Mouse (Mus musculus) embryonic facial prominence, embryonic 14.5 days (tissue): ENCODE measurements around the gene Scai. TPM values are rescaled to one million over a fixed set of nuclear protein-coding genes. Genes with fewer than 3 reads are reported as not detected.
A peak's percentile ranks its signal among the peaks of the same experiment; 100 is the strongest.

Experiments used
- ATAC-seq: fragments of 200-750 bp; cut with Nextera tagmentation; 2 replicates; pipeline ENCODE4 v1.8.0; 2017; ENCODE audit warnings: low read depth, moderate number of reproducible peaks, moderate TSS enrichment
- DNase-seq: peaks from one replicate; pipeline ENCODE4 v3.0.0-alpha.2; 2015; ENCODE audit warnings: low spot score
- H3K27ac ChIP-seq: fragments of 300-500 bp; sonication (generic); replicated peaks from 2 replicates; pipeline ENCODE4 v1.5.1; 2014; ENCODE audit warnings: low read depth, mild to moderate bottlenecking, low read length, moderate library complexity
- H3K27me3 ChIP-seq: fragments of 300-500 bp; sonication (generic); replicated peaks from 2 replicates; pipeline ENCODE4 v1.6.1; 2014; ENCODE audit warnings: low read length; ENCODE audit not compliant: control insufficient read depth, insufficient read depth
- H3K36me3 ChIP-seq: fragments of 300-500 bp; sonication (generic); 2 replicates; pipeline ENCODE4 v1.6.1; 2014; ENCODE audit warnings: low read length, mixed read lengths; ENCODE audit not compliant: control insufficient read depth, insufficient read depth
- H3K4me1 ChIP-seq: fragments of 300-500 bp; sonication (generic); 2 replicates; pipeline ENCODE4 v1.6.1; 2014; ENCODE audit warnings: antibody characterized with exemption, low read length; ENCODE audit not compliant: control insufficient read depth, insufficient read depth
- H3K4me2 ChIP-seq: fragments of 300-500 bp; sonication (generic); 2 replicates; pipeline ENCODE4 v1.6.1; 2014; ENCODE audit warnings: low read depth, mild to moderate bottlenecking, low read length, moderate library complexity, mixed read lengths
- H3K4me3 ChIP-seq: fragments of 300-500 bp; sonication (generic); 2 replicates; pipeline ENCODE4 v1.5.1; 2014; ENCODE audit warnings: low read depth, mild to moderate bottlenecking, low read length
- H3K9ac ChIP-seq: fragments of 300-500 bp; sonication (generic); 2 replicates; pipeline ENCODE4 v1.6.1; 2014; ENCODE audit warnings: low read depth, mild to moderate bottlenecking, low read length, moderate library complexity, mixed read lengths
- H3K9me3 ChIP-seq: fragments of 300-500 bp; sonication (generic); 2 replicates; pipeline ENCODE4 v1.6.1; 2016; ENCODE audit warnings: low read length; ENCODE audit not compliant: control insufficient read depth
- WGBS: fragments of 180-500 bp; shearing (Covaris S2); extraction: QIAGEN DNeasy Blood & Tissue Kit; methylation state at CpG from one replicate; pipeline ENCODE4 v1.1.7; 2014; 5-methylcytosine and 5-hydroxymethylcytosine counted together
- polyA plus RNA-seq: library from polyadenylated mRNA; unstranded; fragments of >200 nt; fragmentation: Nextera tagmentation; extraction: Ambion mirVana; gene quantifications from 2 replicates; pipeline ENCODE4 v1.2.1, GENCODE M21; 2014

The Scai gene
- polyA plus RNA-seq, 1 experiment from 2014 or later = 8.9 TPM

DNA sequence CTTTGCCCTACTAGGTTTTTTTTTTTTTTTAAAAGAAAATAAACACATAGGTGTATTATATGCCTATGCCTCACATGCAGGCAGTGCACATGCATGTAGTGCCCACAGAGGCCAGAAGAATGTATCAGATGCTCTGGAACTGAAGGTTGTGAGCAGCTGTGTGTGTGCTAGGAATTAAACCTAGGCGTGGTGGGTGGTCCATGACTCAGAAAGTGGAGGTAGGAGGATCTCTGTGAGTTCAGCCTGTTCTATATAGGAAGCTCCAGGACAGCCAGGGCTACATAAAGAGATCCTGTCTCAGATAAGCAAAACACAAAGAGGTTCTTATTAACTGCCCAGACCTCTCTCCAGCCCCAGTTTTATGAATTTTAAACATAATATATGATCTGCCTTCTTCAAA lies 121.4 kb downstream of the Scai start:
- Histone ChIP-seq H3K27me3 (no peaks in the 10 kb centered on the region), H3K36me3 (no peaks in the 10 kb centered on the region), H3K4me2 (no peak overlapping the region), H3K27ac (no peak overlapping the region), H3K4me3 (no peak overlapping the region), H3K9ac (no peak overlapping the region), H3K4me1 (no peaks in the 10 kb centered on the region), H3K9me3 (no peaks in the 10 kb centered on the region)
- DNase-seq = no peak
- no peak for ATAC-seq
- WGBS = 68% methylated on average over 1 of the region's 1 CpGs

DNA sequence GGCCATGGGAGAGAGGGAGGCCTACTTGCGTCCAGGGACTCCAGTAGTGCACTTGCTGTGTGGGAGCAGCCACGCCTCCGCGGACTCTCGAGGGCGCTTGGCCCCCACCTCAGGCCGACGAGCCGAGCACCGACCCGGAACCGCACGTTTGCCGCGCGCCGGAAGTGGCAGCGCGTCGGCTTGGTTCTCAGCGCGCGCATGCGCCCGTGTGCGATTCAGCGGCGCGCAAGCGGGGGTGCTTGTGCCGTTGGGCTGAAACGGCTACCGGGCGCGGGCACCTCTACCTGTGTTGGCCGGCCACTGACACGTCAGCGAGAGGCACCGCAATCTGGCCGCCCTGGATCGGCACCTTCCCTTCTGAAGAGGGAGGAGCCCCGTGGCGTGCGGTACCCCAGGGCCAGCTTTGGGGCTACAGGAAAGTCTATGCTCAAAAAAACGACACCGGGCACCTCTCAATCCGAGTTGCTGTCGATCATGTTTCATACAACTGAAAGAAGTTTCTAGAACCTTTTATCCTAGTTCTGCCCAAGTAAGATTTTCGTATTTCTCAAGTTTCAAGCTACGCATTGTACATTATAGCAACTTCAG lies 125.0 kb downstream of the Scai start, which contains the start of gene Golga1:
Gene Golga1, minus strand, starts transcription at position 142 of the 588 bp plus-strand sequence.
- H3K4me2 ChIP-seq = peak within 1 kb of the TSS; percentile 65
- H3K9me3 ChIP-seq = no peaks in the 10 kb centered on the region
- H3K9ac ChIP-seq = peak within 1 kb of the TSS; percentile 94
- peak within 1 kb of the TSS; percentile 89 for H3K27ac ChIP-seq
- H3K27me3 ChIP-seq = no peaks in the 10 kb centered on the region
- no peaks in the 10 kb centered on the region for H3K4me1 ChIP-seq
- ATAC-seq (peak; percentile 99), DNase-seq (peak; percentile 97)
- 1% methylated on average over 34 of the region's 50 CpGs for WGBS
- peak within 1 kb of the TSS; percentile 90 for H3K4me3 ChIP-seq
- H3K36me3 ChIP-seq = peaks cover 20% of the 10 kb centered on the region

DNA sequence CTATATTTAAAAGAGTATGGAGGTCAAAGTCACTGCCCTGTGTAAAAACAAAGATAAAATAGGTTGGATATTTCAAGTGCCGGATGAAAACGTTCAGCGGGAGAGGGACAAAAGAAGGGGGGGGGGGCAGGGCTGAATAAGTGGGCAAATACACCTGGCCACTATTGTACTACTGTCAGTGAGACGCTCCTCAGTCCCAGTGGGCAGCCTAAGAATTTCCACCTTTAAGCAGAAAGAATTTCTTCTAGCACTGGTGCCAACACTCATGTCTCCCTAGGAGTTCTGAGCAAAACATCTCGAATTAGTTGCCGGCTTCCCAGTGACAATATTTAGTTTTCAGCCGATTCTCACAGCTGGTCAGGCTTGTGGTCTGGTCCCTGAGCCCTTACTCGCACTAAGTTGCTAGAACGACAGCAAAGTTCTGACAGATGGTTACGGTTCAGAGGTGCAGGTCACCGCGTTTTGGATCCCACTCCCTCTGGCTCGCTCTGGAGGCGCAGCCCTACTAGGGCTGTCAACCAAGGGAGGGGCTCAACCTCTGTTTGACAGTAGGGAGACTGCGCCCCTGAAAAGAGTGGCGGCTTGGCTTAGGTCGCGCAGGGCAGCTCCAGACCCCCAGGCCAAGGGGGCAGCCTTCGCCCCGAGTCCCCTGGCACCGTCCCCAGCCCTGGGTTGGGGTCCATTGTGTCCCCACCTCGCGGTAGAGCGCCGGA lies 125.7 kb downstream of the Scai start:
- no peaks in the 10 kb centered on the region for H3K27me3 ChIP-seq
- peak overlapping the region; percentile 89 for H3K27ac ChIP-seq
- ATAC-seq = peak; percentile 74
- no peak for DNase-seq
- 4% methylated on average over 22 of the region's 25 CpGs for WGBS
- H3K4me1 ChIP-seq = no peaks in the 10 kb centered on the region
- H3K9me3 ChIP-seq = no peaks in the 10 kb centered on the region
- H3K9ac ChIP-seq = peak overlapping the region; percentile 94
- H3K36me3 ChIP-seq = peaks cover 26% of the 10 kb centered on the region
- H3K4me3 ChIP-seq = peak overlapping the region; percentile 90
- H3K4me2 ChIP-seq = peak overlapping the region; percentile 65

DNA sequence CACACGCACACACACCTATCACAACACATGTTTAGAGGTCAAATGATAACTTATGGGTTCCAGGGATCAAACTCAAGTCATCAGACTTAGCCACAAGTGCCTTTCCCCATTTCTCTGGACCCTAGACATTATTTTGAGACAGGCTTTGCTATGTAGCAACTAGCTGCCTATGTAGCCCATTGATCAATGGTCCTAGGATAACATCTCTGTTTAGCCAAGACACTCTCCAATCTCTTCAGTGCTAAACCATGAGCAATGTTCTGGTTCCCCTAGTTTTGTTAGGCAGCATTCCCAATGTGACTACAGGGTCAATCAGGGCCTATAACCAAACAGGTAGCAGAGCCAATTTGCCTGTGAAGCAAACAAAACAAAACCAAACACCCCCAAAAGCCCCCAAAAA lies 142.0 kb downstream of the Scai start:
- peaks cover 89% of the 10 kb centered on the region for H3K36me3 ChIP-seq
- DNase-seq (no peak), ATAC-seq (no peak)
- no peaks in the 10 kb centered on the region for H3K27me3 ChIP-seq
- WGBS = 94% methylated on average over 1 of the region's 1 CpGs
- no peak overlapping the region for H3K27ac ChIP-seq
- no peak overlapping the region for H3K4me3 ChIP-seq
- no peaks in the 10 kb centered on the region for H3K9me3 ChIP-seq
- no peak overlapping the region for H3K4me2 ChIP-seq
- no peak overlapping the region for H3K9ac ChIP-seq
- H3K4me1 ChIP-seq = no peaks in the 10 kb centered on the region

DNA sequence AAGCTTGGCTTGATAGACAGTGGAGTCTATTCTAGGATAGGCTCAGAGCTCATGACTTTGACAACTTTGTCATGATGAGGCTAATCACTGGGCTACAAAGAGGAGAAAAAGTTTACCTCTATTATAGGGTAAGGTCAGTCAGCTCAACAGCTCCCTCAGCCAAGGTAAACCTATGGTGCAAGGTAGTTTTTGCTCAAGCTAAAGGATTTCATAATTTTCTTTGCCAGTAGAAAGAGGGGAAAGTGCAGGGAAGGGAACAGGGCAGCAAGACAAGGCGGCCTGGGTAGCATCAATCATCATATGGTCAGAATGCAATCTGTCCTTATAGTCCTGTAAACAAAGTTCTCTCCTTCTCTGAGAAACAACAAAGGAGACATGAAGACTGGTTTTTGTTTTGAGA lies 150.3 kb downstream of the Scai start:
- no peak for ATAC-seq

DNA sequence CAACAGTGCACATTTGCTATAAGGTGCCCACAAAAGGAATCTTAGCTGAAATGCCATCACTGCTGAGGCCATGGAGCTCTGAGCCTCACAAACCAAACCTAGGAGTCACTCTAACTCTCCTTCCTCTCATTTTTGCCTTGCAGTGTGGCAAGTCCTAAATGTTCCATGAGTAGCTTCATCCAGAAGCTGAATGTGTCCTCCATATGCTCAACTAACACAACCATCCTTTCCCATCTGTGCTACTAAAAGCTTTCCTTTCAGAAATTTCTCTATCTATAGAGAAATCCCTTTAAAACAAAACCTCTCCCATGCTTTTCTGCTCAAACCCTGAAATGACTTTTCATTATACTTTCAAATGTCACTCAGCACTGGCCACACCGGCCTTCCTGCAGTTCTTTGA lies 158.9 kb downstream of the Scai start:
- H3K27me3 ChIP-seq = no peaks in the 10 kb centered on the region
- no peaks in the 10 kb centered on the region for H3K4me1 ChIP-seq
- 95% methylated on average over 1 of the region's 1 CpGs for WGBS
- DNase-seq (no peak), ATAC-seq (no peak)
- no peaks in the 10 kb centered on the region for H3K9me3 ChIP-seq
- no peak overlapping the region for H3K27ac ChIP-seq
- H3K9ac ChIP-seq = no peak overlapping the region
- no peak overlapping the region for H3K4me2 ChIP-seq
- H3K36me3 ChIP-seq = peaks cover 87% of the 10 kb centered on the region
- no peak overlapping the region for H3K4me3 ChIP-seq

More for the DNA sequence above, 150.3 kb downstream of the Scai start:
- H3K27me3 ChIP-seq = no peaks in the 10 kb centered on the region
- WGBS = 97% methylated on average over 1 of the region's 1 CpGs
- H3K4me2 ChIP-seq = no peak overlapping the region
- no peak overlapping the region for H3K9ac ChIP-seq
- no peaks in the 10 kb centered on the region for H3K9me3 ChIP-seq
- no peak for DNase-seq
- H3K4me1 ChIP-seq = no peaks in the 10 kb centered on the region
- H3K36me3 ChIP-seq = peaks cover 76% of the 10 kb centered on the region
- no peak overlapping the region for H3K27ac ChIP-seq
- no peak overlapping the region for H3K4me3 ChIP-seq

DNA sequence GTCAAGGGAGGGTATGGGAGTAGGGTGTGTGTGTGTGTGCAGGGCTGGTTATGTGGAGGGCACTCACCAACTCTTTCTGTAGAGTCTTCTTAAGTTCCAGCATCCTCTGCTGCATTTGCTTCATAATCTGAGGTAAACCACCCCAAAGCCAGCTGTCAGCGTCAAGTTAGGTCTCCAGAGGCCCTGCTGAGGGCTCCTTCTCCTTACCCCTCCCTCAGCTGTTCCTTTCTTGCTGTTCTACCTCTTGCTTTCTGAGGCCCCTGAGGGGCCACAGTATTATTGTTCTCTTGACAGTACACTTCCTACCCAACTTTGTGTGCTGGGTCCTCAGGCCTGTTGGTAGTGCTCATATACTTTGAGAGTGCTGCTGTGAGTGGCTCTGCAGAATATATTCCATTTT lies 170.5 kb downstream of the Scai start:
- H3K9me3 ChIP-seq = no peaks in the 10 kb centered on the region
- peaks cover 93% of the 10 kb centered on the region for H3K36me3 ChIP-seq
- 92% methylated on average over 1 of the region's 1 CpGs for WGBS
- H3K27me3 ChIP-seq = no peaks in the 10 kb centered on the region
- H3K4me1 ChIP-seq = no peaks in the 10 kb centered on the region
- DNase-seq (no peak), ATAC-seq (no peak)
- no peak overlapping the region for H3K4me3 ChIP-seq
- no peak overlapping the region for H3K4me2 ChIP-seq
- H3K27ac ChIP-seq = no peak overlapping the region
- no peak overlapping the region for H3K9ac ChIP-seq

DNA sequence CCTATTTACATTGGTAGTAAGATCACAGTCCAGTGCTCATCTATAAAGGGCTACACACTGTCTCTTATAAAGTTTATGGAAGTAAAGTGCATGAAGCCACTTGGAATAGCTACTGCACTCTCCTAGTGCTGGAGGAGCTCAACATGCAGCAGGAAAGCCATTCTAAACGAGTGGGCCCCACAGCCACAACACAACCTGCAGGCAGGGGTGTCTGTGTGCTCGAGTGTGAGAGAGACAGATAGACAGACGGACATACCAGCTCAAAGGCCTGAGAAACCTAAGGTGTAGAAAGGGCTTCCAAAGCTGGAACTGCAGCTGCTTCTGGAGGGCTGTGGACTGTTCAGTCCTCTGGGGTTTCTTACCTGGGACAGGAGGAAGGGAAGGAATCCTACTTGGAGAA lies 174.0 kb downstream of the Scai start:
- Histone ChIP-seq H3K4me3 (no peak overlapping the region), H3K36me3 (peaks cover 97% of the 10 kb centered on the region), H3K4me2 (no peak overlapping the region), H3K27ac (no peak overlapping the region), H3K9ac (no peak overlapping the region), H3K4me1 (no peaks in the 10 kb centered on the region), H3K27me3 (no peaks in the 10 kb centered on the region), H3K9me3 (no peaks in the 10 kb centered on the region)
- no peak for DNase-seq
- WGBS = 80% methylated on average over 3 of the region's 3 CpGs
- ATAC-seq = no peak
